ENCODE assay signal across 8 mouse cellular contexts in genomic region chr15:85205792-85206702, GRCm38 (mm10). TPM values are rescaled to one million over a fixed set of nuclear protein-coding genes. Genes with fewer than 3 reads are reported as not detected.
DNase-seq lines count a peak whose midpoint lies in the region; ATAC-seq and TF ChIP-seq lines count a peak whose summit lies in the region.

Gene Fbln1, plus strand, starts transcription at chr15:85205949.

- no peak within 1 kb of the TSS for H3K9ac ChIP-seq in CH12.LX (ENCODE audit: insufficient read depth, low read depth)
- no peak within 1 kb of the TSS for H3K9ac ChIP-seq in liver, postnatal 0 days (replicated peaks)

- H3K27me3 ChIP-seq in CH12.LX (replicated peaks) = peaks cover 70% of the 10 kb centered on the region
- peaks cover 9% of the 10 kb centered on the region; the same call in 1 of the 2 replicates for H3K27me3 ChIP-seq in liver, postnatal 0 days (ENCODE audit: insufficient read depth, low read length)

- TF ChIP-seq CTCF in CH12.LX (conservative IDR thresholded peaks at IDR 0.05 in 1 of 2, IDR thresholded peaks at IDR 0.05 in 1 of 2; ENCODE audit: low read depth in 2 of 2, low read length in 2 of 2) = no peak
- peak; percentile 34 for TF ChIP-seq CTCF in layer of hippocampus, adult 2 months (conservative IDR thresholded peaks at IDR 0.05)
- no peak for TF ChIP-seq CTCF in liver, postnatal 0 days (IDR thresholded peaks at IDR 0.05; ENCODE audit: low read depth)

- H3K9me3 ChIP-seq in CH12.LX (replicated peaks; ENCODE audit: low read length) = peaks cover 10% of the 10 kb centered on the region
- H3K9me3 ChIP-seq in liver, postnatal 0 days (ENCODE audit: low read length) = no peaks in the 10 kb centered on the region

- H3K36me3 ChIP-seq in CH12.LX (replicated peaks in 1 of 2; ENCODE audit: control insufficient read depth in 1 of 2, insufficient read depth in 1 of 2, low read length in 1 of 2) = no peaks in the 10 kb centered on the region
- H3K36me3 ChIP-seq in liver, postnatal 0 days (replicated peaks; ENCODE audit: insufficient read depth, low read length) = no peaks in the 10 kb centered on the region

- no peak for TF ChIP-seq EP300 in CH12.LX (IDR thresholded peaks at IDR 0.05; ENCODE audit: low read length)
- no peak for TF ChIP-seq EP300 in liver, postnatal 0 days (IDR thresholded peaks at IDR 0.05; ENCODE audit: low read depth)

- no peak for TF ChIP-seq RAD21 in CH12.LX (IDR thresholded peaks at IDR 0.05; ENCODE audit: low read depth, low read length)

- peak; percentile 48; the same call in 1 of the 2 replicates for ATAC-seq in liver, postnatal 0 days

- peak within 1 kb of the TSS in 1 of 3 experiments; percentile 47 for H3K4me3 ChIP-seq in CH12.LX (replicated peaks in 1 of 3; ENCODE audit: low read depth in 2 of 3, low read length in 2 of 3, poor library complexity in 1 of 3)
- H3K4me3 ChIP-seq in layer of hippocampus, adult 2 months = peak within 1 kb of the TSS; percentile 52
- H3K4me3 ChIP-seq in liver, postnatal 0 days (ENCODE audit: low read depth, low read length) = peak within 1 kb of the TSS; percentile 31

- no peaks in the 10 kb centered on the region for H3K79me2 ChIP-seq in CH12.LX (replicated peaks; ENCODE audit: control insufficient read depth, extremely low read depth, insufficient read depth, poor library complexity, severe bottlenecking)

- intact Hi-C loops in heart, postnatal 36 days (cut with DNase I) = no loop called here

- under 1% methylated on average over 55 of the region's 64 CpGs for WGBS in liver, postnatal 0 days (ENCODE audit: insufficient replicate concordance)

- H3K27ac ChIP-seq in CH12.LX (ENCODE audit: insufficient read depth, low read depth) = no peak within 1 kb of the TSS
- H3K27ac ChIP-seq in layer of hippocampus, adult 2 months = peak within 1 kb of the TSS; percentile 68; the same call in 1 of the 2 replicates
- H3K27ac ChIP-seq in liver, postnatal 0 days (ENCODE audit: low read depth) = no peak within 1 kb of the TSS

- H3K4me2 ChIP-seq in CH12.LX (ENCODE audit: insufficient read depth, low read depth, poor library complexity, severe bottlenecking) = peak within 1 kb of the TSS; percentile 59
- peak within 1 kb of the TSS; percentile 63 for H3K4me2 ChIP-seq in liver, postnatal 0 days (ENCODE audit: low read depth, low read length)

- in situ Hi-C loops in CH12.LX (cut with MboI; ENCODE audit: low pct_ligation_motif_present, low pct_unique_long_range_greater_than_20kb, low sequenced_read_pairs) = no loop called here

- dilution Hi-C loops in CH12.LX (cut with MboI; ENCODE audit: extremely low pct_ligation_motif_present, extremely low pct_unique_long_range_greater_than_20kb, low sequenced_read_pairs) = no loop called here

- DNase-seq in CH12.LX (ENCODE audit: extremely low read depth) = no peak
- peak; percentile 77 for DNase-seq in brain, adult 2 months (ENCODE audit: low read depth, low spot score)
- peak; percentile 20 to 73 for DNase-seq in frontal cortex, adult 2 months (ENCODE audit: extremely low spot score in 1 of 2, low spot score in 1 of 2)
- DNase-seq in heart, postnatal 36 days = peak; percentile 74 to 75
- peak; percentile 37 to 60 for DNase-seq in layer of hippocampus, adult 2 months (ENCODE audit: low spot score in 2 of 2)
- DNase-seq in liver, postnatal 0 days = peak; percentile 61
- peak; percentile 71 for DNase-seq in ovary, adult 18-20 months (ENCODE audit: low spot score)
- peak; percentile 67 to 75 for DNase-seq in urinary bladder, adult 18-20 months (ENCODE audit: low spot score in 2 of 2)

- TF ChIP-seq POLR2A in CH12.LX (IDR thresholded peaks at IDR 0.05; ENCODE audit: low read depth, low read length) = no peak

- peaks cover 0 to 7% of the 10 kb centered on the region in 2 experiments; a peak in 2 of 4 replicates for H3K4me1 ChIP-seq in CH12.LX (ENCODE audit: control insufficient read depth in 1 of 2, insufficient read depth in 2 of 2)
- H3K4me1 ChIP-seq in liver, postnatal 0 days (ENCODE audit: insufficient read depth) = peaks cover 6% of the 10 kb centered on the region

TF ChIP-seq in CH12.LX, 34 proteins besides CTCF, POLR2A, EP300 and RAD21:
- TF ChIP-seq NRF1 (IDR thresholded peaks at IDR 0.05; ENCODE audit: low read depth, low read length) = peak; percentile 38; the same call in 1 of the 2 replicates
- TF ChIP-seq ZC3H11A (IDR thresholded peaks at IDR 0.05; ENCODE audit: low read depth, low read length) = no peak
- peak; percentile 59 for TF ChIP-seq BHLHE40 (IDR thresholded peaks at IDR 0.05; ENCODE audit: low read depth, low read length)

RNA-seq across cellular contexts. Expression of gene Fbln1, which starts in this region (rescaled TPM):
- total RNA-seq in CH12.LX (2012; rRNA removed) (1.3 and 1.4 TPM in 2 replicates), CH12.LX (2014; rRNA removed) (not detected in 2 replicates)
- 0.11 TPM in 1 of 2 replicates, not detected in the other for polyA plus RNA-seq in CH12.LX (2012; ENCODE audit: insufficient read length, low read depth)
- 10.6 and 11.9 TPM in 2 replicates for polyA plus RNA-seq in frontal cortex, adult 2 months (2012; rRNA removed)
- 10 to 100 TPM; 88.9 to 98.0 TPM for total RNA-seq in heart, postnatal 36 days (2021)
- 10 to 100 TPM; 13.4 to 13.8 TPM for total RNA-seq in layer of hippocampus, adult 2 months (2021)
- 2.6 and 2.8 TPM in 2 replicates for polyA plus RNA-seq in liver, postnatal 0 days (2015; fragmentation: Nextera tagmentation; extraction: Ambion mirVana)

Comparison
In these comparisons a context has a peak if more than half of its experiments do, and no peak if none do; other contexts are left out.
1. RNA of gene Fbln1 (total RNA-seq): 88.9 to 98.0 TPM in heart, postnatal 36 days; 13.4 to 13.8 TPM in layer of hippocampus, adult 2 months and 1.3 to 1.4 TPM in CH12.LX; every median in the first group is over 4 times any median in the second.